Mouse (Mus musculus) intestine, postnatal 0 days (tissue): Measurements from ENCODE around the gene Znrd1as. TPM values are rescaled to one million over a fixed set of nuclear protein-coding genes. Genes with fewer than 3 reads are reported as not detected.

Experiments
- ATAC-seq: fragments of 200-750 bp; cut with Nextera tagmentation; 2 replicates; pipeline ENCODE4 v1.8.0; 2017; ENCODE audit warnings: mild to moderate bottlenecking, moderate TSS enrichment, moderate library complexity
- H3K27ac ChIP-seq: fragments of 300-500 bp; sonication (generic); 2 replicates; pipeline ENCODE4 v1.5.1; 2014; ENCODE audit warnings: mild to moderate bottlenecking, low read depth, low read length, moderate library complexity
- H3K27me3 ChIP-seq: fragments of 300-500 bp; sonication (generic); replicated peaks from 2 replicates; pipeline ENCODE4 v1.6.1; 2014; ENCODE audit warnings: low read length, mixed read lengths; ENCODE audit not compliant: control insufficient read depth, insufficient read depth
- H3K36me3 ChIP-seq: fragments of 300-500 bp; sonication (generic); 2 replicates; pipeline ENCODE4 v1.6.1; 2014; ENCODE audit warnings: mild to moderate bottlenecking, moderate library complexity; ENCODE audit not compliant: control insufficient read depth, insufficient read depth
- H3K4me1 ChIP-seq: fragments of 300-500 bp; sonication (generic); replicated peaks from 2 replicates; pipeline ENCODE4 v1.6.1; 2014; ENCODE audit warnings: antibody characterized with exemption, low read length, mixed read lengths; ENCODE audit not compliant: control insufficient read depth, insufficient read depth
- H3K4me2 ChIP-seq: fragments of 300-500 bp; sonication (generic); replicated peaks from 2 replicates; pipeline ENCODE4 v1.6.1; 2014; ENCODE audit warnings: low read depth, mild to moderate bottlenecking, moderate library complexity
- H3K4me3 ChIP-seq: fragments of 300-500 bp; sonication (generic); 2 replicates; pipeline ENCODE4 v1.5.1; 2014; ENCODE audit warnings: low read depth, low read length
- H3K9ac ChIP-seq: fragments of 300-500 bp; sonication (generic); 2 replicates; pipeline ENCODE4 v1.6.1; 2014; ENCODE audit warnings: mild to moderate bottlenecking, low read depth, low read length
- H3K9me3 ChIP-seq: fragments of 300-500 bp; sonication (generic); 2 replicates; pipeline ENCODE4 v1.6.1; 2016; ENCODE audit warnings: mixed run types; ENCODE audit not compliant: control insufficient read depth
- CTCF ChIP-seq: sonication (generic); IDR thresholded peaks from 2 replicates; pipeline ENCODE4 v1.5.1; 2016; ENCODE audit warnings: low read depth, mild to moderate bottlenecking, control low read depth, antibody characterized with exemption, moderate library complexity
- WGBS: fragments of 180-500 bp; shearing (Covaris S2); extraction: QIAGEN DNeasy Blood & Tissue Kit; methylation state at CpG from one replicate; pipeline ENCODE4 v1.1.7; 2014; 5-methylcytosine and 5-hydroxymethylcytosine counted together
- polyA plus RNA-seq: library from polyadenylated mRNA; unstranded; fragments of >200 nt; fragmentation: Nextera tagmentation; extraction: Ambion mirVana; gene quantifications from 2 replicates; pipeline ENCODE4 v1.2.1, GENCODE M21; 2015

The Znrd1as gene
- polyA plus RNA-seq, 1 experiment from 2014 or later: 5.6 TPM

- H3K36me3 ChIP-seq: no peaks in the 10 kb centered on the region
- no peak overlapping the region for H3K4me3 ChIP-seq
- H3K9ac ChIP-seq: no peak overlapping the region
- no peaks in the 10 kb centered on the region for H3K4me1 ChIP-seq
- TF ChIP-seq CTCF: peak; percentile 93
- H3K27ac ChIP-seq: no peak overlapping the region
- no peaks in the 10 kb centered on the region for H3K27me3 ChIP-seq
- no peak for ATAC-seq
- no peaks in the 10 kb centered on the region for H3K9me3 ChIP-seq
- no peak overlapping the region for H3K4me2 ChIP-seq
- WGBS: 26% methylated on average over 7 of the region's 7 CpGs
Observed at GRCm38 (mm10) chr17:36997033-36997735, 38.8 kb downstream of the Znrd1as start.

GRCm38 (mm10) chr17:36998477-36998876, 40.1 kb downstream of the Znrd1as start:
- TF ChIP-seq CTCF: no peak
- Histone ChIP-seq H3K9ac (no peak overlapping the region), H3K9me3 (no peaks in the 10 kb centered on the region), H3K27ac (no peak overlapping the region), H3K36me3 (no peaks in the 10 kb centered on the region), H3K4me2 (no peak overlapping the region), H3K4me1 (0 out of 2 replicates have a peak, but pooled peaks cover 3% of the 10 kb centered on the region), H3K4me3 (no peak overlapping the region), H3K27me3 (no peaks in the 10 kb centered on the region)
- ATAC-seq: no peak
- WGBS: 72% methylated on average over 2 of the region's 2 CpGs

GRCm38 (mm10) chr17:37000863-37001262, 42.5 kb downstream of the Znrd1as start, which contains the start of gene Zfp57:
Zfp57 (plus strand) TSS chr17:37001163.
- no peak for ATAC-seq
- no peaks in the 10 kb centered on the region for H3K36me3 ChIP-seq
- H3K4me2 ChIP-seq: peak within 1 kb of the TSS; percentile 84; the same call in 1 of the 2 replicates
- 90% methylated on average over 7 of the region's 7 CpGs for WGBS
- H3K9ac ChIP-seq: no peak within 1 kb of the TSS
- no peak within 1 kb of the TSS for H3K27ac ChIP-seq
- no peaks in the 10 kb centered on the region for H3K27me3 ChIP-seq
- H3K9me3 ChIP-seq: no peaks in the 10 kb centered on the region
- no peak for TF ChIP-seq CTCF
- H3K4me3 ChIP-seq: no peak within 1 kb of the TSS
- H3K4me1 ChIP-seq: 0 out of 2 replicates have a peak, but pooled peaks cover 3% of the 10 kb centered on the region

GRCm38 (mm10) chr17:37002364-37003330, 44.3 kb downstream of the Znrd1as start:
- H3K27ac ChIP-seq: peak overlapping the region; percentile 46; the same call in 1 of the 2 replicates
- TF ChIP-seq CTCF: no peak
- H3K4me2 ChIP-seq: peak overlapping the region; percentile 84
- peak overlapping the region; percentile 74 for H3K9ac ChIP-seq
- ATAC-seq: peak; percentile 70
- no peaks in the 10 kb centered on the region for H3K9me3 ChIP-seq
- H3K4me3 ChIP-seq: peak overlapping the region; percentile 55
- under 1% methylated on average over 49 of the region's 49 CpGs for WGBS
- H3K4me1 ChIP-seq: 0 out of 2 replicates have a peak, but pooled peaks cover 3% of the 10 kb centered on the region
- H3K27me3 ChIP-seq: no peaks in the 10 kb centered on the region
- H3K36me3 ChIP-seq: no peaks in the 10 kb centered on the region

GRCm38 (mm10) chr17:37003366-37003765, 45.0 kb downstream of the Znrd1as start:
- no peaks in the 10 kb centered on the region for H3K27me3 ChIP-seq
- no peaks in the 10 kb centered on the region for H3K36me3 ChIP-seq
- 46% methylated on average over 4 of the region's 4 CpGs for WGBS
- H3K9me3 ChIP-seq: no peaks in the 10 kb centered on the region
- no peak overlapping the region for H3K27ac ChIP-seq
- H3K4me1 ChIP-seq: 0 out of 2 replicates have a peak, but pooled peaks cover 3% of the 10 kb centered on the region
- H3K4me2 ChIP-seq: peak overlapping the region; percentile 84
- no peak for ATAC-seq
- peak overlapping the region; percentile 55 for H3K4me3 ChIP-seq
- no peak for TF ChIP-seq CTCF
- 0 out of 2 replicates have a peak overlapping the region, but pooled peaks have one; percentile 74 for H3K9ac ChIP-seq

GRCm38 (mm10) chr17:37008161-37008560, 49.8 kb downstream of the Znrd1as start:
- no peak for TF ChIP-seq CTCF
- H3K4me3 ChIP-seq: no peak overlapping the region
- no peak overlapping the region for H3K27ac ChIP-seq
- H3K4me1 ChIP-seq: no peaks in the 10 kb centered on the region
- WGBS: 79% methylated on average over 6 of the region's 6 CpGs
- H3K9me3 ChIP-seq: no peaks in the 10 kb centered on the region
- no peak overlapping the region for H3K9ac ChIP-seq
- no peaks in the 10 kb centered on the region for H3K36me3 ChIP-seq
- H3K4me2 ChIP-seq: no peak overlapping the region
- H3K27me3 ChIP-seq: no peaks in the 10 kb centered on the region
- no peak for ATAC-seq
